Mouse (Mus musculus) olfactory bulb, adult 2 months (tissue): ENCODE measurements around the gene Agpat1.

Experiments
- CTCF ChIP-seq: fragments of 200-500 bp; IDR thresholded peaks from 2 replicates; pipeline ENCODE4 v1.5.1; 2012; ENCODE audit warnings: low read depth, mild to moderate bottlenecking, low read length, moderate library complexity; ENCODE audit not compliant: insufficient read depth
- POLR2A ChIP-seq: fragments of 200-500 bp; IDR thresholded peaks from 2 replicates; pipeline ENCODE4 v1.6.1; 2012; ENCODE audit warnings: mild to moderate bottlenecking, low read depth, low read length, moderate library complexity; ENCODE audit not compliant: insufficient read depth

DNA sequence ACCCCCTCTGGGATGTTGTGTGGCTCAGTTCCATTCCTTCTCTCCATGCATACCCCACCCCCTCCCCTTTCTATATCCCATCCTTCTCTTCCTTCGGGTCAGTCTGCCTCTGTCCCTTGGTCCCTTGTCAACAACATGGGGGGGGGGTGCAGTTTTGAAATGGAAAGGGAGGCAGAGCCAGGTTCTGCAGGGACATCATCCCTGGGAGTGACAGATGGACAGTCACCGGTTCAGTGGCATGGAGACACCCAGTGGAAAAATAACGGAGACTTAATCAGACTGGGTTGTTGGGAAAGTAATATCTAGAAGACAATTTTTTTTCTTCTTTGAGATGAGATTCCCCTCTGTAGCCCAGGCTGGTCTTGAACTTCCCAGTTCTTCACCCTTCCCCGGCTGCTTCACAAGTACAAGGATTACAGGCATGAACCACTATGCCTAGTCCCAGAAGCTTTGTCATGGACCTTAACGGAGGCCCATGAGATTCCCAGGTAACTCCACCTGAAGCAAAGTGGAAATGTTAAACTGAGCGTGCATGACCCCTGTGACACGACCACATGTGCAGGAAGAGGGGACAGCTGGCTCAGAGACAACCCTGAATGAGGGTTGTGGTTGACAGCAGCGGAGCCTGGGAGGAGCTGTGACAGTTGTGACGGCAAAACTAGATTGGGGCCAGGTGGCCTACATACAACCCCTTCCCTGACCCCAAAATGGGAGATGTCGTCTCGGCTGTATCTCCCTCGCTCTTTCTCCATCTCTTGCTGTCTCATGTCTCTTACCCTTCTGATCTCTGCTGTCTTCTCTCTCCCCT, 25.9 kb downstream of the Agpat1 start:
- TF ChIP-seq CTCF (no peak), POLR2A (no peak)
